Mouse (Mus musculus) left cerebral cortex, adult 2 months (tissue): ENCODE data around the gene Foxc2. TPM values are rescaled to one million over a fixed set of nuclear protein-coding genes. Genes with fewer than 3 reads are reported as not detected.

Experiments
- DNase-seq, 2 experiments: peaks; one replicate each; pipeline ENCODE4 v3.0.0; 2021 to 2022; ENCODE audit warnings: low spot score in 2 of 2, mixed read lengths in 1 of 2; ENCODE audit errors: extremely low spot score in 1 of 2
- H3K27ac ChIP-seq: fragments of 200-600 bp; 2 replicates; pipeline ENCODE4 v1.8.1; 2022
- H3K4me3 ChIP-seq: fragments of 200-600 bp; 2 replicates; pipeline ENCODE4 v1.8.1; 2022
- CTCF ChIP-seq: fragments of 200-600 bp; IDR thresholded peaks from 2 replicates; pipeline ENCODE4 v1.8.1; 2022; ENCODE audit warnings: antibody characterized with exemption, mild to moderate bottlenecking, moderate library complexity
- intact Hi-C: fragments of 180-260 bp; cut with DNase I; formaldehyde crosslinking; loops from one replicate; pipeline ENCODE4 v1.15.1; 2025
- total RNA-seq, 2 experiments: library from RNA; stranded (reverse); gene quantifications; 2 replicates each; pipeline ENCODE4 v1.2.3; 2021

Gene Foxc2
- total RNA-seq, 2 experiments from 2014 or later: 1.5 to 2.3 TPM

- intact Hi-C loops: no loop called here
- no peak for TF ChIP-seq CTCF
- DNase-seq: no peak
- no peak overlapping the region for H3K4me3 ChIP-seq
- H3K27ac ChIP-seq: no peak overlapping the region
These were observed 35.4 kb upstream of the Foxc2 start for GRCm38 (mm10) chr8:121080361-121081090.

GRCm38 (mm10) chr8:121081398-121081797, 34.6 kb upstream of the Foxc2 start:
- no peak overlapping the region for H3K4me3 ChIP-seq
- intact Hi-C loops: no loop called here
- DNase-seq: no peak

DNA sequence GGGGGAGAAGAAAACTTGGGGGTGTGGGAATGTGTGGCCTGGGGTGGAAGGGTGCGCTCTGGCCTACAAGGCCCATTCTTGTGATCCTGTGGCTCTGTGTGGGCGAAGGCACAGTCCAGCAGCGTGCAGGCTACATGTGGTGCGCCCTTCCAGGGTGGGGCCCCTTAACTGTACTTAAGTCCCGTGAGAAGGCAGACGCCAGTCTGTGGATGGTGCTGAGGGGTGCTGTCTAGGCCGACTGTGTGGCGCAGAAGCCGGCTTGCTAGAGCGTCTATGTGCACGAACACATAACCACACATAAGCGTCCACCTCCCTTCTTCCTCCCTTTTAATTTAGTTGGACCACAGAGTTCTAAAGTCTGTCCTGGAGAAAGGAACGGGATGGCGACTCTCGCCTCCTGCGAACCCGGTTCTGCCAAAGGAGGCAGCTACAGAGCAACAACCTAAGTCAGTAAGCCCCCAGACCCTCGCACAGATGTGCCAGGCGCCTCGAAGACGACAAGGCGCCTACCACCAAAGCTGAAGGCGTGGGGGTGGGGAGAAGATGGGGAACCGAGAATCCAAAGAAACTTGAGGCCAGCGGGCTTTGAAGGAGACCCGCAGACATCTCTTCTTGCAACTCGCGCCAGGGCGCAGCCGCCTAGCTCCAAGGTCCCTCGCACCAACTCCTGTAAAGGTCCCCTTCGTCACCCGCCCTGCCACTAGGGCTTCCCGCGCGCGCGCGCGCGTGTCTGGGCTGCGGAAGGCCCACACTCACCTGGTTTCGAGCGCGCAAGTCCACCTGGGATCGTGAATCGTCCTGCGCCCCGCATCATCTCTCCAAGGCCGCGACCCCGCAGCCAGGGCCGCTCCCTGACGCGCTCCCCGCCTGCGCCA, 33.5 kb upstream of the Foxc2 start:
- DNase-seq: no peak
- intact Hi-C loops: no loop called here
- Histone ChIP-seq H3K27ac (no peak overlapping the region), H3K4me3 (peak overlapping the region; percentile 48; the same call in 1 of the 2 replicates)
- no peak for TF ChIP-seq CTCF

More at GRCm38 (mm10) chr8:121081398-121081797, 34.6 kb upstream of the Foxc2 start:
- no peak for TF ChIP-seq CTCF
- H3K27ac ChIP-seq: no peak overlapping the region

DNA sequence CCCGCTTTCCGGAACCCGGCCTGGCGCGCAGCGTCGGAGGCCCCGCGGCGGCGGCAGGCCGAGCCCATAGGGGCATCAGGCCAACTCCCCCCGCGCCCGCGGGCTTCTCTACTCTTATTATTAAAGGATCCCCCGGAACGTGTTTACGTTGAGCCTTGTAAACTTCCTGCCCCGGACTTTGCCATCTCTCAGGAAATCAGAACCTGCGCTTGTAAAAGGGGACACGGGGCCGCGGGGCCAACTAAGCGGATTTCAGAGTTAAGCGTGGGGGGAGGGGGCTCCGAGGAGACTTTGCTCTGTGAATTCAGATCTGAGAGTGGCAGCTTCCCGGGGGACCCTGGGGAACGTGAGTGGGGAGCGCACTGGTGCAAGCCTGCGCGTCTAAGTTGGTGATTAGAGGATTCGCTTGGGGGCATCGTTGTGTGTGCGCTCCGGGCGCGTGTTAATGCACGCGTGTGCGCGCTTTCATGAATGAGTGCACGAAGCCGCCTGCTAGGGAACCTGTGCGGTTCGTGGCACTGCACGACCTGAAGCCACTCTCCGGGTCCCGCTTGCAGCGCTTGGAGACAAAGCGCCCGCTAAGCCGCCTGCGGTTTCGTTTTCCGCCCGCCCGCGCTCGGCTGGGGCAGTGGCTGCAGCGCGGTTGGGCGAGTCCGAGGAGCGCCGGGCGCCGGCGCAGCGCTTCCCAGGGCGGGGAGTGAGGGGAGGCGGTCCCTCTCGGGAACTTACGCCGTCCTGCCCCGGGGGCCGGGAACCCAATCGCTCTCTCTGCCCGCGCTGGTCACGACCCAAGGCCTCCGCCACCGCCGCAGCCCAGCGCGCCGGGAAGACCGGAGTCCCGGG, 32.7 kb upstream of the Foxc2 start:
- DNase-seq: no peak
- peak overlapping the region; percentile 15; the same call in 1 of the 2 replicates for H3K27ac ChIP-seq
- intact Hi-C loops: no loop called here

DNA sequence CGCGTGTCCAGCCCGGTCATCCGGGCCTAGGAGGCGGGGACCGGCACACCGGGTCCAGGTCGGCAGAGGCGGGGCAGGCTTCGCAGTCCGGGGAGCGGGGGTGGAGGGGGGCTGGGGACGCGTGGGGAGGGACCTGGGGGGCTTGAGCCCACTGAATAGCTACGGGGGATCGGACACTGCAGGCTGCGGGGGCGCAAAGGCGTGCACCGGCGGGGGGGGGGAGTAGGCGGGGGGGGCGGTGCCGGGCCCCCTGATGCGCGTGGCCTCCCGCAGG, 32.1 kb upstream of the Foxc2 start:
- Histone ChIP-seq H3K27ac (no peak overlapping the region), H3K4me3 (peak overlapping the region; percentile 48)
- no peak for TF ChIP-seq CTCF
- DNase-seq: no peak
- intact Hi-C loops: no loop called here

More for the DNA sequence above, 32.7 kb upstream of the Foxc2 start:
- no peak for TF ChIP-seq CTCF
- H3K4me3 ChIP-seq: peak overlapping the region; percentile 48

- DNase-seq: no peak
- TF ChIP-seq CTCF: no peak
- intact Hi-C loops: no loop called here
- H3K27ac ChIP-seq: peak within 1 kb of the TSS; percentile 15; the same call in 1 of the 2 replicates
- peak within 1 kb of the TSS; percentile 48 for H3K4me3 ChIP-seq
These were observed 31.6 kb upstream of the Foxc2 start, which contains the start of gene Foxf1 for GRCm38 (mm10) chr8:121084210-121084951. Gene Foxf1, plus strand, starts transcription at chr8:121084386.

GRCm38 (mm10) chr8:121085011-121085410, 31.0 kb upstream of the Foxc2 start:
- H3K4me3 ChIP-seq: peak overlapping the region; percentile 48
- intact Hi-C loops: loop anchor here (5.0 kb wide), 1 partner anchor 188 kb away; no protein-coding TSS in a partner anchor
- DNase-seq: no peak
- TF ChIP-seq CTCF: no peak
- no peak overlapping the region for H3K27ac ChIP-seq

DNA sequence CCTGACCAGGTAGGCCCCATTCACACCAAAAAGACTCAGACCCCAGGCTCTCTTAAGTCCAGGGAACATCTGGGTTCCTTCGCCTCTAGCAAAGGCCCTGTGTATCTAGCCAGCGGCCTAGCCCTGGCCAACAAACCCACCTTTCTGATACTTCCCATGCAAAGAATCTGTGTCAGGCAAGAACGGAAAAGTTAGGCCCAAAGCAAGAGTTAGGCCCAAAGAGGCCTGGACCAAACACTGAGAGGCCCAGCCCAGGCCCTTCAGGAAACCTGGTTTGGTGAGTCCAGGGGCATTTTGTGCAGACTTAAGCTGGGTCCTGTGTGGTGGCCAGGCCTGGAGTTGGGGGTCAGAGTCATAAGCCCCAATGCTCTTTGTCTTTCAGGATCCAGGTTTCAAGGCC, 30.4 kb upstream of the Foxc2 start:
- H3K27ac ChIP-seq: no peak overlapping the region
- no peak overlapping the region; the same call in 1 of the 2 replicates for H3K4me3 ChIP-seq
- intact Hi-C loops: loop anchor here (5.0 kb wide), 1 partner anchor 188 kb away; no protein-coding TSS in a partner anchor
- no peak for TF ChIP-seq CTCF
- DNase-seq: no peak

DNA sequence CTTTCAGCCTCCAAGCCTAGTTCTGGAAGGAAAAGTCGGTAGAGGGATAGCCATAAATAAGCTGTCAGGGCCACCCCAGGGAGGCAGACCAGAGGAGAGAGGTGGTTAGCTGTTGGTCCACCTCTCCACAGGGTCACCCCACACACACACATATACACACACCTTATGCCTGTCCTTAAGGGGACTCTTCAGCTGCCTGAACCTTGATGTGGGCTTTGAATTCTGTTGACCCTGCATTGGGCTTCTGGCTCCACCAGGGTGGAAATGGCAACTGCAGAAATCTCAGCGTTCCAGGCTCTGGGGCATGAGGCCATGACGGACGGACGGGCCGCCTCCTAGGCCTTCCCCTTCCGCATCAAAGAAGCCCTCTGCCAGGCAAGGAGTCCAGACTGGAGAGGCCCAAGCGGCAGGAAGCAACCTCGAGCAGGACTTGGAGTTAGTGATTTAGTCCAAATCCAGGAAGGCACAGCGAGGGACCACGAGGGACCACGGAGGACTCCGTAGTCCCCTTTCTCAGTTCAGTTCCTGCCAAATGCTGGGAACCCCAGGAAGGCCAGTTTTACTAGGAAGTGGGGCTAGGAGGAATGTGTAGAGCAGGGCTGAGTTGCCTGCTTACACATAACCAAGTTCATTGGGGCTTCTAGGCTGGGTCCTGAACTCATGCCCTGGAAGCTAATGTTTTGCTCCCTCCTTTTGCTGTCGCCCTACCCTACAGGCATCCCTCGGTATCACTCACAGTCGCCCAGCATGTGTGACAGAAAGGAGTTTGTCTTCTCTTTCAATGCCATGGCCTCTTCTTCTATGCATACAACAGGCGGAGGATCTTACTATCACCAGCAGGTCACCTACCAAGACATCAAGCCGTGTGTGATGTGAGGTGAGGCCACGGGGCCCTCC, 29.7 kb upstream of the Foxc2 start:
- TF ChIP-seq CTCF: no peak
- no peak for DNase-seq
- intact Hi-C loops: loop anchor here (5.0 kb wide), 1 partner anchor 189 kb away; no protein-coding TSS in a partner anchor

GRCm38 (mm10) chr8:121088281-121088680, 27.7 kb upstream of the Foxc2 start:
- DNase-seq: no peak
- Histone ChIP-seq H3K27ac (no peak overlapping the region), H3K4me3 (no peak overlapping the region)
- intact Hi-C loops: loop anchor here (5.0 kb wide), 1 partner anchor 191 kb away; no protein-coding TSS in a partner anchor
- no peak for TF ChIP-seq CTCF

More for the DNA sequence above, 29.7 kb upstream of the Foxc2 start:
- H3K27ac ChIP-seq: no peak overlapping the region
- no peak overlapping the region for H3K4me3 ChIP-seq
